Mouse (Mus musculus): ENCODE data around the gene Sox13.
A peak's percentile ranks its signal among the peaks of the same experiment; 100 is the strongest.
"Not testable (repeated sequence)": the region's sequence is repeated elsewhere in the genome, so short reads cannot be mapped to it uniquely, and the experiment has no call there.

Sox13 gene

DNA sequence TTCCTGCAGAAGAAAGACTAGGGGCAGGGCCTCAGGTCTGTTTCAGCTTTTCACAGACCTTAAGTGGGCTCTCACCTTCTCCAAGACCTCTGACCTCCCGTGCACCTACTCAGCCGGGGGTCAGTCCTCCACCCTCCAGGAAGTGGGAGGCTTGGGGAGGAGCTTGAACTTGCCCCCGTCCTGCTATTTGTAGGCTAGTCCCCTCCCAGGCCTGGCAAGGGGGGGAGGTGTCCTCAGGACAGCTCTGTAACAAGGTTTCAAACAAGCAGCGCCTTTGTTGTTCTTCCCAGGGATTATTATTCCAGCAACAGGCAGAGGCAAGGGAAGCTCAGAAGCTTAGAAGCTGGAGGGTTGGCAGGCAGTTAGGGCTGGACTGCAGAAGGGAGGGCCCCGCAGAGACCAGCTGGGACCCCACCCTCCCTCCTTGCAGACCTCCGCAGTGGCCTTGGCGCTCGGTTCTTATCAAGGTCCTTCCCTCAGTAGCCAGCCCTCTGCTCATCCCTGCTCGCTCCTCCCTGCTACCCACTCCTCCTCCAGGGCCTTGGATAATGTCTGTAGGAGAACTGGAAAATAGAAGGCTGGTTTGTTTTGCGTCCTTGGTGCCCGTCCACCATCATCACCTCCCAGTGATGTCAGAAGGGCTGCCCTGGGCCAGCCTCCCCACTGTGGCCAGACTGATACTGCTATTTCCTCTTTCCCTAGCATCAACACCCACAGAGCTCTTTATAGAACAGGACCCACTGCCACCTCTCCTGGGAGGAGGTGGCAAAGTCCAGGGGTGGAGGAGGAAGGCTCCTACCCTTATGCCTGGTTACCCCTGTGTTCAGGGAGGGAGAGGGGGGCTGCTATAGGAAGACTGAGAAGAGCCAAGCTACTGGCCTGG is 56.3 kb downstream of the Sox13 start:
- no peak for DNase-seq (ENCODE audit: low read depth)

- no peak for DNase-seq (ENCODE audit: low read depth)
Measured at GRCm38 (mm10) chr1:133366951-133367605, 57.1 kb downstream of the Sox13 start.

DNA sequence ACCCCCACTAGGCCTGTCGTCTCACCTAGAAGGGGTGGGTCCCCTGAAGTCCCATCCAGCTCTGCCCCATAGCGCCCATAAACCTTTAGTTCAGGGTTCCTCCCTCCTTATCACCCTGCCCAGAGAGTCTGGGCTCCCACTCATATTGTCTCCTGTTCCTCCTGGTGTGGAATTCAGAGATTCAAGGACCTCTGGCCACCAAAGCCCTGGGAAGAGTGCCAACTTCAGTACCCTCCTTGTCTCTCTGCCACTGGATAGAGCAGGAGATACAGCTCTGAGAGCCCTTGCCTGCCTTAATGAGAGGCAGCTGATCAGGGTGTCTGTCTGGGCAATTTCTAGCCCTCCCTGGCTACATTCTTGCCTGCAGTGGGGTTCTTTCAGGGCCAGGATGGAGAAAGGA is 59.3 kb downstream of the Sox13 start:
- no peak for DNase-seq (ENCODE audit: low read depth)

- DNase-seq (ENCODE audit: low read depth), result no peak
Measured at GRCm38 (mm10) chr1:133364022-133364630, 60.1 kb downstream of the Sox13 start.

DNA sequence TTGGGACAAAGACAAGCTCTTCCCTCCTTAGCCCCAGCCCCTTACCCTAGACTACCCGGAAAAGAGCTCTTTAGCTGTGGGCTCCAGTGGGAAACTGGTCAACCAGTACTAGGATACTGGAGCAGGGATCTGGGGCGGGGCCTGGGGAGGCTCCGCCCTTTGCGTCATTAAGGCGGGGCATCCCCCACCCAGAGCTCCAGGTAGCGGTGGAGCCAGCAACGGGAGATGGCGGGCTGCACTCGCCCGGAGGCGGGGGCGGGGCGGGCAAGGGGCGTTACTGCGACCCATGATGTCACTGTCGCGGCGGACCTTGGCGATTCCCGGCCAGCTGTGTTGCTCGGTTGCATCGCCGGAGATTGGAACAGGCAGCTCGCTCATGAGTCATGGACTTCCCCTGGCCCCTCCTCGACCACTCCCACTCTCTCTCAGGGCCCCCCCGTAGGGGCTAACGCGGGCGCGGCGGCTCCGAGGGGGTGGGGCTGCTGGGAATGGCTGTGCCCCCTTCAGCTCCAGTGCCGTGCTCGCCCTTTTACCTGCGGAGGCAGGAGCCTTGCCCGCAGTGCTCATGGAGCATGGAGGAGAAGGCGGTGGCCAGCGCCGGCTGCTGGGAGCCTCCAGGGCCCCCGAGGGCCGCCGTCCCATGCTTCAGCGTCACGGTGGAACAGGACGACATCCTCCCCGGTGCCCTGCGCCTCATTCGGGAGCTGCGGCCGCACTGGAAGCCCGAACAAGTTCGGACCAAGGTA is 60.7 kb downstream of the Sox13 start, which contains the start of gene Etnk2:
Gene Etnk2, plus strand, starts transcription at position 297 of the 746 bp plus-strand sequence.
- DNase-seq (ENCODE audit: low read depth), result peak; percentile 10

- no peak for DNase-seq (ENCODE audit: low read depth)
Measured at GRCm38 (mm10) chr1:133362103-133362502, 62.1 kb downstream of the Sox13 start.

DNA sequence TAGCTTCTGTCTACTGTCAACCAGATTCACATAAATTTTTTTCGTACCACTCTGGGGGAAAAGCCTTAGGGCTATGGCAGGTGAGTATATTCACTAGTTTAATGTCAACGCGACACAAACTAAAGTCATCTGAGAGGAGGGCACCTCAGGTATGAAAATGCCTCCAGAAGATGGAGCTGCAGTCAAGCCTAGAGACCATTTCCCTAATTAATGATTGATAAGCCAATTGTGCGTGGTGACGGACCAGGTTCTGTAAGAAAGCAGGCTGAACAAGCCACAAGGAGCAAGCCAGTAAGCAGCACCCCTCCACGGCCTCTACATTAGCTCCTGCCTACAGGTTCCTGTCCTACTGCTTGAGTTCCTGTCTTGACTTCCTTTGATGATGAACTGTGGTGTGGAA is 63.2 kb downstream of the Sox13 start:
- no peak for DNase-seq (ENCODE audit: low read depth)

DNA sequence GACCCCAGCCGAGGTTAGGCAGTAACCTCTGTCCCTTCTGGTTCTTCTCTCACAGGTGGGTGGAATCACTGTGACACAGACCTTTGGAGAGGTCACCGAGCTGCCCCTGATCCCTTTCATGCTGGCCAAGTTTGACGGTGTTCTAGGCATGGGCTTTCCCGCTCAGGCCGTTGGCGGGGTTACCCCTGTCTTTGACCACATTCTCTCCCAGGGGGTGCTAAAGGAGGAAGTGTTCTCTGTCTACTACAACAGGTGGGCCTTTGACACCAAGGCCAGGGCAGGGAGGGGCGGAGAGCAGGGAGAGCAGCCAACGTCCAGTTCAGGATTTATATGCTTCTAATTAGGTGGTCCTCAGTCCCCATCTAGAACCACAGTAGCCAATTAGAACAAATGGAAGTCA is 67.8 kb downstream of the Sox13 start:
- DNase-seq (ENCODE audit: low read depth), result no peak

DNA sequence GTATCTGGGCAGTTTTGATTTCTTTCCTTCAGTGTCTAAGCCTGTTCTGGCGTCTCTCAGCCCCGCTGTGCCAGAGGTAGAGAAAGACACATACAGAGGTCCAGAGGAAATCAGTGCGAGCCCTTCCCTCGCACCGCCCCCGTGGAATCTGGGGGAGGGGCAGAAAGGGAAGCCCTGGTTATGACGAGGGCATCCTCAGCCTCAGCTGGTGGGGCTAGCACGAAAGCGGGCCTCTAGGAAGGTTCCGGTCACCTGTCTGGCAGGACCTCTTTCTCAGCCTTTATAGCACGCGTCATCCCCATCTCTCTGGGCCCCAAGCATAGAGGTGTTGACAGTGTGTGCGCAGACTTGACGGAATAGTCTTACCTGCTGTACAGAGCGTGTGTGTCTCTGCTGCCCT is 68.3 kb downstream of the Sox13 start:
- DNase-seq (ENCODE audit: low read depth), result no peak

DNA sequence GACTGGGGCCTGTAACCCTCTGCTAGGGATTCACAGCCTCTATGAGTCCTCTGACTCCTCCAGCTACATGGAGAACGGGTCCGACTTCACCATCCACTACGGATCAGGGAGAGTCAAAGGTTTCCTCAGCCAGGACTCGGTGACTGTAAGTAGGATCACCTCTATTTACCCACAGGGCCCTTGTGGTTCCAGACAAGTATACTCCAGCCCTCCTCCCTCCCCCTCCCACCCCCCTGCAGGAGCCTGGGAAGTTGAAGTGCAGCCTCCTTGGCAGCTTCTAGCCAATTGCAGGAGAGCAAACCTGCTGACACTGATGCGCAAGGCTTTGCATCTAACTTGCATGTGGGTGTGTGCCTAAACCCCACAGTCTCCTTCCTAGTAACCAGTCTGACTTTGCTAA is 68.7 kb downstream of the Sox13 start:
- DNase-seq (ENCODE audit: low read depth), result no peak

DNA sequence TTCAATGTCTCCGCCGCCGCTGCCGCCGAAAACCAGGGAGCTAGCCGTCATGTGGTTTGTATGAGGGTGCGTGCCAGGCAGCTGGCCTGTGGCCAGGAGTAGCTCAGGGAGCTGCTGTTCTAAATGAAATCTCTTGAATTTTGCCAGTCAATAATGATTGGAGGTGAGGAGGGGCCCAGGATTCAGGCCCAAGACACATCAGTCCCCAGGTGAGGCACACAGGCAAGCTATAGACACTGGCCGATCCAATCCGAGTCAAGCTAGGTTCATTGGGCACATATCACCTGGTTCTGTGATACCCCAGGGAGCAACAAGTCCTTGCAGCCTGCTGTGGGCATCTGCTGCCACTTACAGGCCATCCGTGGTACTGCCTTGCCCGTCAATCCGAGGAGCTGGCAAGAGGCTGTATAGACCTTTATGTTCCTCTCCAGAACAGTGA is 70.8 kb downstream of the Sox13 start:
- DNase-seq (ENCODE audit: low read depth), result peak; percentile 41

DNA sequence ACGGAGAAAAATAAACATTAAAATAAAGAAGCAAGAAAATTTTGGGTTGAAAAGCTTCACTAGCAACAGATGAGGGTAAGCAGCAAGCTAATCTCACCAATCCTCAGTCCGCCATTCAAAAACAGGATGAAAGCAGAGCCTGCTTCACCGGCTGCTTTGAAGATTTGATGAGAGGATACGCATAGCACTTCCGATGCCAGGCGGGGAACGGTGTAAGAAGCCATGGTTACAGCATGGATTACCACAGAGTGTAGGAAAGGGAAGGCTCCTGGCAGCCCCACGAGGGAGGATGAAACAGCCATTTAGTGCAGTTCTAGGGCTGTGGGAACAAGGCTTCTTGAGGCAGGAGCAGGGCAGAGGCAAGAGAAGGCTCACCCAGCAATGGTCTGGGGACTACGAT is 72.4 kb downstream of the Sox13 start:
- DNase-seq (ENCODE audit: low read depth), result no peak

- no peak for DNase-seq (ENCODE audit: low read depth)
Measured at GRCm38 (mm10) chr1:133350210-133350609, 74.0 kb downstream of the Sox13 start, which contains the start of gene Ren1. Ren1 (plus strand) TSS chr1:133350510.

- DNase-seq (ENCODE audit: low read depth), result no peak
Measured at GRCm38 (mm10) chr1:133347693-133348520, 76.3 kb downstream of the Sox13 start.

DNA sequence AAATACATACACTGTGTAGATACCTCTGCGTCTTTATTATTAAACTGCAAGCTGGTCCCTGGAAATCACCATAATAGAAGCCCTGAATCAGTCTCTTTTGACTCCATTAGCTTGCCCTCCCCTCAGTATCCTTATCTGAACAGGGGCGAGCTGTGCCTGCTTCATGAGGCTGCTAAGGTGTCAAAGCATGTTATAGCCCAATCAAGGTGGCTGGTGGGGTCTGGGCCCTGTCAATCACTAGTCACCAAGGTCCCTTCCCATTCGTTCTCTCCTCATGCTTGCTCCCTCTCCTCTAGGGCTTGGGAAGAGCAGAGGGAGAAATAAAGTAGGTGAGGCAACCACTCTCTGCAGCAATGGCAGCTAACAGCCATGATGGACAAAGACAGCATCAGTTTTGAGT is 77.0 kb downstream of the Sox13 start:
- DNase-seq (ENCODE audit: low read depth), result no peak

DNA sequence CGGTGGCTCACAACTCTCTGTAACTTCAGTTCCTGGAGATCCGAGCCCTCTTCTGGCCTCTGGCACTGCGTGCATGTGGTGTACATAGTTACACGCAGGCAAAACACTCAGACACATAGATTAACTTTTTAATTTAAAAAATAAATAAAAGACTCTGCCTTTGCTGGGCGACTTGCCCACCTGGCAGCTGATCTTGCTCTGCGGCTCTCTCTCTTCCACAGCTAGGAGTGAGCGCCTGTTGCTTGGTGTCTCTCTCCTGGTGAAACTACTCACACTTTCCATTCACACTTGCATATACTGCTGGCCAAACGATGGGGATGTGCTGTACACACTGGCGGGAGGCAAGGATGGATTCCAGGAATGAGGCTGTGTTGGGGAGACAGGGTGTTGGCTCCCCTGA is 77.6 kb downstream of the Sox13 start:
- DNase-seq (ENCODE audit: low read depth), result no peak

DNA sequence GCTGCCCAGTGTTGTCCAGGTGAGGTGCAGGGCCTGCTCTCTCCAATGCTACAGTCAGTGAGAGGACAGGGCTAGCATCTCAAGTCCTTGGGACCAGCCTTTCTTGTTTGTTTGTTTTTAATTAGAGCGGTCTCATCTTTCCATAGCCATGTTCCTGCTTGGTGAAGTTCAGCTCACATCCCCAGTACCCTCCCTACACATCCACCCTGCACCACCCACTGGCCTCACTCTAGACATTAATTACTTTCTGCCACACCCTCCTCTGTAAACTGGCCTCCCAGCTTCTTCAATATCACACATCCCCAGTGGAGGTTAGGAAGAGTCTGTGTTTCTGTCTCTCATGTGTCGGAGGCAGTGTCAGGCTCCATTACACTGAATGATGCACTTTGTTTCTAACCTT is 79.8 kb downstream of the Sox13 start:
- no peak for DNase-seq (ENCODE audit: low read depth)

GRCm38 (mm10) chr1:133340403-133340802 is 83.8 kb downstream of the Sox13 start:
- not testable (repeated sequence) for DNase-seq (ENCODE audit: low read depth)

DNA sequence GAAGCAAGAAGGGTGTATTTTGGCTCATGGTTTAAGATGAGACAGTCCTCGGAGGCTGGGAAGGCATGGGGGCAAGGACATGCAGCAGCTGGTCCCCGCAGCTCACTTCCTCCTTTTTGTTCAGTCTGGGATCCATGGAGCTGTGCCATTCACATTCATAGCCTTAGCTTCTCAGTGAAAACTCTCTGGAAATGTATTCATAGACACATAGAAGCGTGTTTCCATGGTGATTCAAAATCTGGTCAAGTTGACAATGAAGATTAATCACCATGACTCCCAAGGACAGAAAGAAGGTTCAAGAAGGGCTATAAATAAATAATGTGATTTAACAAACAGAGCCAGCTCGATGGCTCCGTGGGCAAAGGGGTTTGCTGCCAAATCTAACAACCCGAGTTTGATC is 90.2 kb downstream of the Sox13 start:
- no peak for DNase-seq (ENCODE audit: low read depth)

DNA sequence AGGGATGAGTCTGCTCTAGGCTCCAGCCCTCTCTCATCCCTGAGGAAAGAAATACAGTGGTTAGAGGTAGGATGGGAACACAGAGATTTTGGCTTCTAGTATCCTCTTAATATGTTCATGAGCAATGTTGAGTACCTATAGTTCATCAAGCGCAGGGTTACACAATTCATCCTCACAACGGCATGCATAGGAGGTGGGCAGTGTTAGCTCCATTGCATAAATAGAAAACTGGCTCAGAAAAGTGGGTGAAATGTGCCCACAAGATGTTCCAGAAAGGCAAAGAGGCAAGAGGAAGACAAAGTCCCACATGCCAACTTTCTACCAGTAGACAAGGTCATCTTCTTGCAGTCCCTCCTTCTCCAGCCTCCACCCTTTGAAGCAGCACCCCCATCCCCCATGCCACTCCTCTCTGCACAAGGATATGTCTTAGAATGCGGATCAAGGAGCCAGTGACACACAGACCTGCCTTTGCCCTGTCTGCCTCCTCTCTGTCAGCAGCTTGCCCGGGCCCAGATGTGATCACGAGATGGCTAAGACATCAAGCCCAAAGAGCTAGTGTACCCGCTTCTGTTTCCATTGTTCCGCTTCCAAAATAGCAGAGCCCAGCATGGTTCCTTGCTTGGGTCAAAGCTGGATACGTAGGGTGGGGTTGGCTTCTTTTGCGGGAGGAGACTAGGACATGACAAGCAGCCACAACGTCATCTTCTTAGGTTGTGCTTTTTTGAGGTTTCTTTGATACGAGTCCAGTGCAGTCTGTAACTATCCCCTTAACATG is 91.3 kb downstream of the Sox13 start:
- DNase-seq (ENCODE audit: low read depth), result no peak
